Mouse (Mus musculus) hindbrain, embryonic 11.5 days (tissue): Measurements from ENCODE around the gene Rasal3. TPM values are rescaled to one million over a fixed set of nuclear protein-coding genes. Genes with fewer than 3 reads are reported as not detected.

Experiments
- ATAC-seq: fragments of 200-750 bp; cut with Nextera tagmentation; 2 replicates; pipeline ENCODE4 v1.8.0; 2017; ENCODE audit warnings: mild to moderate bottlenecking, moderate TSS enrichment, moderate library complexity; ENCODE audit not compliant: low FRiP score
- DNase-seq: peaks from one replicate; pipeline ENCODE4 v3.0.0-alpha.2; 2015; ENCODE audit warnings: low spot score
- H3K27ac ChIP-seq: fragments of 300-500 bp; sonication (generic); 2 replicates; pipeline ENCODE4 v1.5.1; 2014; ENCODE audit warnings: mild to moderate bottlenecking, low read depth, low read length
- H3K27me3 ChIP-seq: fragments of 300-500 bp; sonication (generic); 2 replicates; pipeline ENCODE4 v1.6.1; 2014; ENCODE audit warnings: mild to moderate bottlenecking, low read length, moderate library complexity, mixed read lengths; ENCODE audit not compliant: control insufficient read depth, insufficient read depth
- H3K36me3 ChIP-seq: fragments of 300-500 bp; sonication (generic); 2 replicates; pipeline ENCODE4 v1.6.1; 2014; ENCODE audit warnings: mild to moderate bottlenecking, low read length, moderate library complexity, mixed read lengths; ENCODE audit not compliant: control insufficient read depth, insufficient read depth
- H3K4me1 ChIP-seq: fragments of 300-500 bp; sonication (generic); replicated peaks from 2 replicates; pipeline ENCODE4 v1.6.1; 2014; ENCODE audit warnings: low read length, mixed read lengths; ENCODE audit not compliant: control insufficient read depth, insufficient read depth
- H3K4me2 ChIP-seq: fragments of 300-500 bp; sonication (generic); replicated peaks from 2 replicates; pipeline ENCODE4 v1.6.1; 2014; ENCODE audit warnings: mild to moderate bottlenecking, low read depth, low read length
- H3K4me3 ChIP-seq: fragments of 300-500 bp; sonication (generic); 2 replicates; pipeline ENCODE4 v1.5.1; 2014; ENCODE audit warnings: low read depth, low read length
- H3K9ac ChIP-seq: fragments of 300-500 bp; sonication (generic); 2 replicates; pipeline ENCODE4 v1.6.1; 2014; ENCODE audit warnings: low read depth, low read length
- H3K9me3 ChIP-seq: fragments of 300-500 bp; sonication (generic); 2 replicates; pipeline ENCODE4 v1.6.1; 2016; ENCODE audit warnings: low read length; ENCODE audit not compliant: control insufficient read depth
- WGBS: fragments of 180-500 bp; shearing (Covaris S2); extraction: QIAGEN DNeasy Blood & Tissue Kit; methylation state at CpG from one replicate; pipeline ENCODE4 v1.1.7; 2014; 5-methylcytosine and 5-hydroxymethylcytosine counted together
- polyA plus RNA-seq: library from polyadenylated mRNA; unstranded; fragments of >200 nt; fragmentation: Nextera tagmentation; extraction: Ambion mirVana; gene quantifications from 2 replicates; pipeline ENCODE4 v1.2.1, GENCODE M21; 2014

The Rasal3 gene
- polyA plus RNA-seq, 1 experiment from 2014 or later: 0.48 TPM

- H3K27me3 ChIP-seq: no peaks in the 10 kb centered on the region
- no peaks in the 10 kb centered on the region for H3K36me3 ChIP-seq
- 89% methylated on average over 5 of the region's 5 CpGs for whole genome bisulfite sequencing
- no peak overlapping the region for H3K9ac ChIP-seq
- no peak overlapping the region for H3K27ac ChIP-seq
- no peak for ATAC-seq
- no peak for DNase-seq
- H3K4me3 ChIP-seq: no peak overlapping the region
- H3K4me1 ChIP-seq: 0 out of 2 replicates have a peak, but pooled peaks cover 3% of the 10 kb centered on the region
- no peak overlapping the region for H3K4me2 ChIP-seq
- no peaks in the 10 kb centered on the region for H3K9me3 ChIP-seq
These were observed 19.7 kb downstream of the Rasal3 start for GRCm38 (mm10) chr17:32383661-32384060.

GRCm38 (mm10) chr17:32382576-32382975 is 20.8 kb downstream of the Rasal3 start:
- Histone ChIP-seq H3K27ac (no peak overlapping the region), H3K9ac (no peak overlapping the region), H3K27me3 (no peaks in the 10 kb centered on the region), H3K4me1 (no peaks in the 10 kb centered on the region), H3K36me3 (no peaks in the 10 kb centered on the region), H3K4me3 (no peak overlapping the region), H3K4me2 (no peak overlapping the region), H3K9me3 (no peaks in the 10 kb centered on the region)
- no peak for DNase-seq
- WGBS: 91% methylated on average over 7 of the region's 7 CpGs
- ATAC-seq: no peak

GRCm38 (mm10) chr17:32378786-32379185 is 24.6 kb downstream of the Rasal3 start:
- no peak overlapping the region for H3K4me2 ChIP-seq
- H3K4me3 ChIP-seq: no peak overlapping the region
- 0 out of 2 replicates have a peak, but pooled peaks cover 2% of the 10 kb centered on the region for H3K36me3 ChIP-seq
- no peak overlapping the region for H3K9ac ChIP-seq
- no peak overlapping the region for H3K27ac ChIP-seq
- DNase-seq (no peak), ATAC-seq (no peak)
- H3K9me3 ChIP-seq: no peaks in the 10 kb centered on the region
- no peaks in the 10 kb centered on the region for H3K27me3 ChIP-seq
- 67% methylated on average over 2 of the region's 2 CpGs for WGBS
- H3K4me1 ChIP-seq: no peaks in the 10 kb centered on the region; the same call in 1 of the 2 replicates

GRCm38 (mm10) chr17:32377137-32377536 is 26.2 kb downstream of the Rasal3 start:
- no peak overlapping the region for H3K27ac ChIP-seq
- no peaks in the 10 kb centered on the region for H3K9me3 ChIP-seq
- no peaks in the 10 kb centered on the region; the same call in 1 of the 2 replicates for H3K4me1 ChIP-seq
- no peak for DNase-seq
- WGBS: 80% methylated on average over 9 of the region's 9 CpGs
- H3K9ac ChIP-seq: no peak overlapping the region
- H3K27me3 ChIP-seq: no peaks in the 10 kb centered on the region
- H3K4me3 ChIP-seq: no peak overlapping the region
- 0 out of 2 replicates have a peak, but pooled peaks cover 2% of the 10 kb centered on the region for H3K36me3 ChIP-seq
- ATAC-seq: no peak
- H3K4me2 ChIP-seq: no peak overlapping the region

GRCm38 (mm10) chr17:32376475-32376874 is 26.9 kb downstream of the Rasal3 start:
- ATAC-seq: no peak
- WGBS: 92% methylated on average over 15 of the region's 15 CpGs
- Histone ChIP-seq H3K4me2 (no peak overlapping the region), H3K36me3 (0 out of 2 replicates have a peak, but pooled peaks cover 2% of the 10 kb centered on the region), H3K9me3 (no peaks in the 10 kb centered on the region), H3K4me3 (no peak overlapping the region), H3K4me1 (no peaks in the 10 kb centered on the region; the same call in 1 of the 2 replicates), H3K27me3 (no peaks in the 10 kb centered on the region), H3K9ac (no peak overlapping the region), H3K27ac (no peak overlapping the region)
- DNase-seq: no peak

GRCm38 (mm10) chr17:32368991-32369578 is 34.3 kb downstream of the Rasal3 start:
- Histone ChIP-seq H3K27me3 (no peaks in the 10 kb centered on the region), H3K9ac (no peak overlapping the region; the same call in 1 of the 2 replicates), H3K4me2 (peak overlapping the region; percentile 35), H3K9me3 (no peaks in the 10 kb centered on the region), H3K4me3 (peak overlapping the region; percentile 20), H3K27ac (no peak overlapping the region), H3K36me3 (no peaks in the 10 kb centered on the region), H3K4me1 (no peaks in the 10 kb centered on the region)
- no peak for ATAC-seq
- 12% methylated on average over 12 of the region's 17 CpGs for WGBS
- DNase-seq: peak; percentile 28

- no peaks in the 10 kb centered on the region for H3K36me3 ChIP-seq
These were observed 35.7 kb downstream of the Rasal3 start for GRCm38 (mm10) chr17:32367706-32368105.

GRCm38 (mm10) chr17:32365296-32365695 is 38.1 kb downstream of the Rasal3 start:
- WGBS: 71% methylated on average over 1 of the region's 1 CpGs
- Histone ChIP-seq H3K36me3 (peaks cover 7% of the 10 kb centered on the region), H3K27me3 (no peaks in the 10 kb centered on the region), H3K9me3 (no peaks in the 10 kb centered on the region), H3K27ac (no peak overlapping the region), H3K4me1 (peaks cover 6% of the 10 kb centered on the region), H3K4me2 (no peak overlapping the region), H3K9ac (no peak overlapping the region), H3K4me3 (no peak overlapping the region)
- ATAC-seq: no peak
- DNase-seq: no peak

More at GRCm38 (mm10) chr17:32367706-32368105, 35.7 kb downstream of the Rasal3 start:
- no peak for DNase-seq
- no peak overlapping the region for H3K27ac ChIP-seq
- H3K9ac ChIP-seq: no peak overlapping the region
- peaks cover 3% of the 10 kb centered on the region for H3K4me1 ChIP-seq
- no peak for ATAC-seq
- H3K27me3 ChIP-seq: no peaks in the 10 kb centered on the region
- 94% methylated on average over 11 of the region's 11 CpGs for WGBS
- no peaks in the 10 kb centered on the region for H3K9me3 ChIP-seq
- no peak overlapping the region for H3K4me2 ChIP-seq
- H3K4me3 ChIP-seq: no peak overlapping the region

GRCm38 (mm10) chr17:32364850-32365249 is 38.5 kb downstream of the Rasal3 start:
- H3K4me3 ChIP-seq: peak overlapping the region; percentile 90
- peak overlapping the region; percentile 29 for H3K4me2 ChIP-seq
- ATAC-seq (peak; percentile 12; the same call in 1 of the 2 replicates), DNase-seq (no peak)
- peaks cover 6% of the 10 kb centered on the region for H3K4me1 ChIP-seq
- peaks cover 11% of the 10 kb centered on the region for H3K36me3 ChIP-seq
- no peak overlapping the region for H3K9ac ChIP-seq
- H3K9me3 ChIP-seq: no peaks in the 10 kb centered on the region
- WGBS: 60% methylated on average over 5 of the region's 5 CpGs
- peak overlapping the region; percentile 24; the same call in 1 of the 2 replicates for H3K27ac ChIP-seq
- H3K27me3 ChIP-seq: no peaks in the 10 kb centered on the region
